Mouse (Mus musculus): ENCODE measurements at regions not wholly inside any gene's neighbourhood (a gene's known extent, or its start where the extent isn't known, plus 50 kb on each side); places are given as distances from the start of the nearest gene placed in this dataset.

- no peak for DNase-seq (ENCODE audit: low spot score in 2 of 2)
- intact Hi-C loops (cut with DNase I), result no loop called here
These were observed 119.2 kb downstream of the Syk start for GRCm38 (mm10) chr13:52702201-52702611.

GRCm38 (mm10) chr13:52703401-52704164 lies 120.6 kb downstream of the Syk start:
- intact Hi-C loops (cut with DNase I), result no loop called here
- DNase-seq (ENCODE audit: low spot score in 2 of 2), result no peak

GRCm38 (mm10) chr13:52704673-52705072 lies 121.7 kb downstream of the Syk start:
- DNase-seq (ENCODE audit: low spot score in 2 of 2), result no peak
- intact Hi-C loops (cut with DNase I), result no loop called here

- no peak for DNase-seq (ENCODE audit: low spot score in 2 of 2)
- intact Hi-C loops (cut with DNase I), result no loop called here
These were observed 126.6 kb downstream of the Syk start for GRCm38 (mm10) chr13:52709580-52709979.

- intact Hi-C loops (cut with DNase I), result loop anchor here (1.0 to 5.0 kb wide), 3 partner anchors 55 to 385 kb away; partner anchors contain the start of gene Nfil3
These were observed 128.9 kb downstream of the Syk start for GRCm38 (mm10) chr13:52711713-52712369.

GRCm38 (mm10) chr13:52721463-52721862 lies 138.5 kb downstream of the Syk start:
- intact Hi-C loops (cut with DNase I), result no loop called here

More at GRCm38 (mm10) chr13:52711713-52712369, 128.9 kb downstream of the Syk start:
- peak; percentile 85 to 90 for DNase-seq (ENCODE audit: low spot score in 2 of 2)

GRCm38 (mm10) chr13:52722718-52723117 lies 139.7 kb downstream of the Syk start:
- intact Hi-C loops (cut with DNase I), result no loop called here
- no peak for DNase-seq (ENCODE audit: low spot score in 2 of 2)

More at GRCm38 (mm10) chr13:52721463-52721862, 138.5 kb downstream of the Syk start:
- no peak for DNase-seq (ENCODE audit: low spot score in 2 of 2)

- intact Hi-C loops (cut with DNase I), result no loop called here
- no peak for DNase-seq (ENCODE audit: low spot score in 2 of 2)
These were observed 143.1 kb downstream of the Syk start for GRCm38 (mm10) chr13:52726043-52726442.

- DNase-seq (ENCODE audit: low spot score in 2 of 2), result no peak
- intact Hi-C loops (cut with DNase I), result no loop called here
These were observed 143.6 kb downstream of the Syk start for GRCm38 (mm10) chr13:52726525-52726924.

- peak in 1 of 2 experiments; percentile 31 for DNase-seq (ENCODE audit: low spot score in 2 of 2)
- intact Hi-C loops (cut with DNase I), result no loop called here
These were observed 152.5 kb downstream of the Syk start for GRCm38 (mm10) chr13:52735453-52735933.

GRCm38 (mm10) chr13:52735934-52736523 lies 153.1 kb downstream of the Syk start:
- intact Hi-C loops (cut with DNase I), result no loop called here
- peak in 1 of 2 experiments; percentile 16 for DNase-seq (ENCODE audit: low spot score in 2 of 2)

- intact Hi-C loops (cut with DNase I), result no loop called here
These were observed 155.2 kb downstream of the Syk start for GRCm38 (mm10) chr13:52738095-52738660.

GRCm38 (mm10) chr13:52741371-52741770 lies 158.4 kb downstream of the Syk start:
- intact Hi-C loops (cut with DNase I), result no loop called here
- no peak for DNase-seq (ENCODE audit: low spot score in 2 of 2)

More at GRCm38 (mm10) chr13:52738095-52738660, 155.2 kb downstream of the Syk start:
- DNase-seq (ENCODE audit: low spot score in 2 of 2), result no peak

- DNase-seq (ENCODE audit: low spot score in 2 of 2), result peak in 1 of 2 experiments; percentile 31
- intact Hi-C loops (cut with DNase I), result no loop called here
These were observed 173.0 kb downstream of the Syk start for GRCm38 (mm10) chr13:52756005-52756404.

GRCm38 (mm10) chr13:52765508-52766181 lies 163.8 kb downstream of the Auh start:
- peak; percentile 62 to 72 for DNase-seq (ENCODE audit: low spot score in 2 of 2)
- intact Hi-C loops (cut with DNase I), result no loop called here

- DNase-seq (ENCODE audit: low spot score in 2 of 2), result no peak
- intact Hi-C loops (cut with DNase I), result no loop called here
These were observed 163.2 kb downstream of the Auh start for GRCm38 (mm10) chr13:52766236-52766635.

- DNase-seq (ENCODE audit: low spot score in 2 of 2), result no peak
- intact Hi-C loops (cut with DNase I), result no loop called here
These were observed 159.5 kb downstream of the Auh start for GRCm38 (mm10) chr13:52769956-52770355.

- intact Hi-C loops (cut with DNase I), result no loop called here
These were observed 158.0 kb downstream of the Auh start for GRCm38 (mm10) chr13:52771518-52771917.

GRCm38 (mm10) chr13:52772081-52772480 lies 157.4 kb downstream of the Auh start:
- DNase-seq (ENCODE audit: low spot score in 2 of 2), result no peak
- intact Hi-C loops (cut with DNase I), result no loop called here

More at GRCm38 (mm10) chr13:52771518-52771917, 158.0 kb downstream of the Auh start:
- no peak for DNase-seq (ENCODE audit: low spot score in 2 of 2)

Data from left cerebral cortex, postnatal 14 days (tissue).